ENCODE assay signal across 24 mouse cellular contexts in the genomic region with DNA sequence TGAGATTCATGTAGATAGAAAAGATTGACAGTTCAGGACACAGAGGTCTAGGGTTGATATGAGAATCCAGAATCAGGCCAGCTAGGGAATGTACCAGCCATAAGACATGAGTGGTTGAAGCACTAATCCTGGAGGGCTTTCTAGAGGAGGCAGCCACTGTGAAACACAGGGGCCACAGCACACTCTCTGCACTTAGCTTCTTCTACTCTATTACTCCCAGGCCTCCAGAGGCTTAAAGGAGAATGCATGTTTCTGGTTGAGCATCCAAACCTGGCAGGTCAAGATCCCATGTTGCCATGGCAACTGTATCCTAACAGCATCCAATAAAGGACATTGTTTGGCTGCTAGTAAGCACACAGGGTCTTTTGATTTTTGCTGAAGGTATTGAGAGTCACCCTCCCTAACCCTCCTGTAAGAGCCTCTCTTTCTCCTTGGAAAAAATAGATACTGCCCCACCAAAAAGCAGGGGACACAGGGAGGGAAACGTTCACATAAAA.
DNase-seq lines count a peak whose midpoint lies in the region; ATAC-seq lines count a peak whose summit lies in the region.
"Had no signal": no experiment of that assay in that cellular context is flagged by ENCODE, and none has a peak within 500 bp of the region (broad histone marks: within the 10 kb centered on the region; RNA-seq: fewer than 3 reads in every experiment).

No protein-coding gene starts in this region.

- no peaks in the 10 kb centered on the region for H3K36me3 ChIP-seq in hindbrain, embryonic 11.5 days (ENCODE audit: control insufficient read depth, insufficient read depth, low read length)
- H3K36me3 ChIP-seq in hindbrain, embryonic 10.5 days = no peaks in the 10 kb centered on the region
- H3K36me3 ChIP-seq: embryonic facial prominence, embryonic 15.5 days; heart, embryonic 15.5 days; liver, embryonic 15.5 days; lung, embryonic 15.5 days had no signal

- no peak overlapping the region for H3K9ac ChIP-seq in hindbrain, embryonic 11.5 days (ENCODE audit: low read depth, low read length)
- H3K9ac ChIP-seq: embryonic facial prominence, embryonic 15.5 days; heart, embryonic 15.5 days; liver, embryonic 15.5 days; lung, embryonic 15.5 days had no signal

- H3K27me3 ChIP-seq in hindbrain, embryonic 11.5 days (ENCODE audit: control insufficient read depth, insufficient read depth, low read length) = no peaks in the 10 kb centered on the region
- H3K27me3 ChIP-seq in hindbrain, embryonic 10.5 days (ENCODE audit: insufficient read depth, poor library complexity, severe bottlenecking) = peaks cover 3% of the 10 kb centered on the region; the same call in 1 of the 2 replicates
- H3K27me3 ChIP-seq: embryonic facial prominence, embryonic 15.5 days; heart, embryonic 15.5 days; liver, embryonic 15.5 days; lung, embryonic 15.5 days had no signal

- ATAC-seq in hindbrain, embryonic 11.5 days (ENCODE audit: low FRiP score) = no peak

- no peaks in the 10 kb centered on the region for H3K9me3 ChIP-seq in hindbrain, embryonic 11.5 days (ENCODE audit: control insufficient read depth, low read length)
- H3K9me3 ChIP-seq in hindbrain, embryonic 10.5 days = no peaks in the 10 kb centered on the region
- H3K9me3 ChIP-seq: embryonic facial prominence, embryonic 15.5 days; heart, embryonic 15.5 days; liver, embryonic 15.5 days; lung, embryonic 15.5 days had no signal

- peak; percentile 28 to 42 for DNase-seq in cerebellum, postnatal 10 days
- DNase-seq in cerebellum, postnatal 4 days (ENCODE audit: low spot score in 2 of 2) = no peak
- DNase-seq in hindbrain, embryonic 11.5 days (ENCODE audit: low spot score) = peak; percentile 27
- DNase-seq in hindbrain, embryonic 10.5 days (ENCODE audit: low spot score) = no peak
- peak; percentile 36 for DNase-seq in retina, postnatal 1 day
- DNase-seq in retina, embryonic 14.5 days (ENCODE audit: low spot score) = no peak
- no peak for DNase-seq in kidney, postnatal 14 days
- DNase-seq in spleen, adult 12 weeks (ENCODE audit: low spot score) = no peak
- DNase-seq: adrenal gland, postnatal 25 days; cerebellum, adult 11 months; cerebellum, adult 9-11 months; heart, postnatal 36 days; kidney, adult 8-10 months; kidney, postnatal 10 days; left cerebral cortex, postnatal 4 days; liver; lung, postnatal 36 days; right cerebral cortex, postnatal 25 days; thymus, postnatal 14 days had no signal

- H3K4me2 ChIP-seq in hindbrain, embryonic 11.5 days (replicated peaks; ENCODE audit: low read depth, low read length) = no peak overlapping the region
- H3K4me2 ChIP-seq: embryonic facial prominence, embryonic 15.5 days; heart, embryonic 15.5 days; liver, embryonic 15.5 days; lung, embryonic 15.5 days had no signal

- H3K27ac ChIP-seq in hindbrain, embryonic 11.5 days (ENCODE audit: low read depth, low read length) = no peak overlapping the region
- H3K27ac ChIP-seq in hindbrain, embryonic 10.5 days = no peak overlapping the region
- H3K27ac ChIP-seq: embryonic facial prominence, embryonic 15.5 days; heart, embryonic 15.5 days; liver, embryonic 15.5 days; lung, embryonic 15.5 days had no signal

- 73% methylated on average over 1 of the region's 1 CpGs for WGBS in hindbrain, embryonic 11.5 days
- 64% methylated on average over 1 of the region's 1 CpGs for WGBS in hindbrain, embryonic 10.5 days

- H3K4me1 ChIP-seq in hindbrain, embryonic 11.5 days (replicated peaks; ENCODE audit: control insufficient read depth, insufficient read depth, low read length) = no peaks in the 10 kb centered on the region; the same call in 1 of the 2 replicates
- peaks cover 22% of the 10 kb centered on the region for H3K4me1 ChIP-seq in hindbrain, embryonic 10.5 days (replicated peaks)
- H3K4me1 ChIP-seq: embryonic facial prominence, embryonic 15.5 days; heart, embryonic 15.5 days; liver, embryonic 15.5 days; lung, embryonic 15.5 days had no signal

- H3K4me3 ChIP-seq in hindbrain, embryonic 11.5 days (ENCODE audit: low read depth, low read length) = no peak overlapping the region
- H3K4me3 ChIP-seq in hindbrain, embryonic 10.5 days = no peak overlapping the region
- H3K4me3 ChIP-seq: embryonic facial prominence, embryonic 15.5 days; heart, embryonic 15.5 days; liver, embryonic 15.5 days; lung, embryonic 15.5 days; myocyte had no signal

Comparison
In these comparisons a context has a peak if more than half of its experiments do, and no peak if none do; other contexts are left out.
1. DNase-seq: peak in cerebellum, postnatal 10 days (2 of 2), hindbrain, embryonic 11.5 days (single experiment) and retina, postnatal 1 day (single experiment); none in cerebellum, postnatal 4 days (0 of 2), hindbrain, embryonic 10.5 days (single experiment), retina, embryonic 14.5 days (single experiment), kidney, postnatal 14 days (single experiment) and spleen, adult 12 weeks (single experiment).